Mouse (Mus musculus) limb, embryonic 14.5 days (tissue): ENCODE measurements at regions not wholly inside any gene's neighbourhood (a gene's known extent, or its start where the extent isn't known, plus 50 kb on each side); places are given as distances from the start of the nearest gene placed in this dataset.
A peak's percentile ranks its signal among the peaks of the same experiment; 100 is the strongest.

ENCODE experiments used
- ATAC-seq: fragments of 200-750 bp; cut with Nextera tagmentation; 2 replicates; pipeline ENCODE4 v1.8.0; 2017; ENCODE audit warnings: low read depth, moderate number of reproducible peaks, moderate TSS enrichment; ENCODE audit not compliant: low FRiP score
- DNase-seq: peaks from one replicate; pipeline ENCODE4 v3.0.0-alpha.2; 2015; ENCODE audit warnings: low spot score
- H3K27ac ChIP-seq: fragments of 300-500 bp; sonication (generic); replicated peaks from 2 replicates; pipeline ENCODE4 v1.5.1; 2014; ENCODE audit warnings: low read depth, mild to moderate bottlenecking, low read length, moderate library complexity, mixed read lengths
- H3K27me3 ChIP-seq: fragments of 300-500 bp; sonication (generic); 2 replicates; pipeline ENCODE4 v1.6.1; 2014; ENCODE audit warnings: low read length, mixed read lengths; ENCODE audit not compliant: control insufficient read depth, insufficient read depth
- H3K36me3 ChIP-seq: fragments of 300-500 bp; sonication (generic); 2 replicates; pipeline ENCODE4 v1.6.1; 2014; ENCODE audit warnings: mild to moderate bottlenecking, low read length, moderate library complexity, mixed read lengths; ENCODE audit not compliant: control insufficient read depth, insufficient read depth
- H3K4me1 ChIP-seq: fragments of 300-500 bp; sonication (generic); 2 replicates; pipeline ENCODE4 v1.6.1; 2014; ENCODE audit warnings: antibody characterized with exemption, low read length, mixed read lengths; ENCODE audit not compliant: control insufficient read depth, insufficient read depth
- H3K4me2 ChIP-seq: fragments of 300-500 bp; sonication (generic); replicated peaks from 2 replicates; pipeline ENCODE4 v1.6.1; 2014; ENCODE audit warnings: low read depth, mild to moderate bottlenecking, low read length, moderate library complexity; ENCODE audit not compliant: severe bottlenecking
- H3K4me3 ChIP-seq: fragments of 300-500 bp; sonication (generic); replicated peaks from 2 replicates; pipeline ENCODE4 v1.5.1; 2014; ENCODE audit warnings: low read length
- H3K9ac ChIP-seq: fragments of 300-500 bp; sonication (generic); 2 replicates; pipeline ENCODE4 v1.6.1; 2014; ENCODE audit warnings: mild to moderate bottlenecking, low read depth, low read length, moderate library complexity; ENCODE audit not compliant: severe bottlenecking
- H3K9me3 ChIP-seq: fragments of 300-500 bp; sonication (generic); 2 replicates; pipeline ENCODE4 v1.6.1; 2016; ENCODE audit warnings: low read length; ENCODE audit not compliant: control insufficient read depth
- POLR2A ChIP-seq: fragments of 200-500 bp; IDR thresholded peaks from 2 replicates; pipeline ENCODE4 v1.8.0; 2012; ENCODE audit warnings: inconsistent platforms, mild to moderate bottlenecking, moderate library complexity, borderline replicate concordance; ENCODE audit not compliant: insufficient read depth, insufficient read length; ENCODE audit errors: extremely low read depth
- WGBS: fragments of 180-500 bp; shearing (Covaris S2); extraction: QIAGEN DNeasy Blood & Tissue Kit; methylation state at CpG from one replicate; pipeline ENCODE4 v1.1.7; 2014; 5-methylcytosine and 5-hydroxymethylcytosine counted together

DNA sequence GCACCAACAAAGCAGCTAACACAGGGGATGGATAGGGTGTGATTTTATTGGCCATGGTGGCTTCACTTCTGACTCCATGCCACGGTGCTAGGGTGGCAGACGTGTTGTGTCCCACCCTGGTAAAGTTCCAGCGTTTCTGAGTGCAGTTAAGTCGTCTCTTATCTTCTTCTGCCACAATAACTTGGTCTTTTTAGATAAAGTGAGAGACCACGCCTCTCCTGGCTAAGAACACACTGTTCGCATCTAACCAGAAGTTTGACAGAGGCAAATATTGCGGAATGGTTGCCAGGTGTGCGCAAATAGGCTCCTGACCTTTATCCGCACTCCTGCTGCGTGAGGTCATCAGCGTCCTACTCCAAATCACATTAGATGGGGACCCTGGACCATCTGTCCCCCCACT, 66.2 kb upstream of the Jarid2 start:
- Histone ChIP-seq H3K27ac (no peak overlapping the region), H3K9ac (no peak overlapping the region), H3K4me3 (no peak overlapping the region), H3K4me2 (no peak overlapping the region), H3K9me3 (no peaks in the 10 kb centered on the region), H3K4me1 (peaks cover 1% of the 10 kb centered on the region; the same call in 1 of the 2 replicates), H3K27me3 (no peaks in the 10 kb centered on the region), H3K36me3 (no peaks in the 10 kb centered on the region)
- no peak for TF ChIP-seq POLR2A
- DNase-seq = no peak
- ATAC-seq = no peak
- WGBS = 70% methylated on average over 11 of the region's 11 CpGs

DNA sequence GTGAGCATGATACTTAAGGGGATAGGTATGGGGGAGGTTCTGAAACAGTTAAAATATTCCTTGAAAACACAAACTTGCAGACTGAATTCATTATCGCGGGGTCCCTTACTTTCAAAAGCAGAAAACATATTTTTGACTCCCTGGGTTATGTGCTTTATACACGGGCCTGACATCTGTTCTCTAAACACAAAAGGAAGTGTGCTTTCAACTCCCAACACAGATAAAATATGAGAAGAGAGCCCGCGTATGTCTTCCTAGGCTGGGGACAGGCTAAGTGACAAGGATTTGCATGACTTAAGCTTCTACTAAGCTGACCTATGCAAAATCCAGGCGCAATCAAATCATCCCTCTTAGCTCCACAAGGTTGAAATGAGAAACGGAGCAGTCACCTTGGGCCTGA, 65.5 kb upstream of the Jarid2 start:
- Histone ChIP-seq H3K4me2 (no peak overlapping the region), H3K9ac (no peak overlapping the region), H3K4me3 (no peak overlapping the region), H3K4me1 (no peaks in the 10 kb centered on the region), H3K27ac (no peak overlapping the region), H3K36me3 (no peaks in the 10 kb centered on the region), H3K27me3 (no peaks in the 10 kb centered on the region), H3K9me3 (no peaks in the 10 kb centered on the region)
- WGBS = 62% methylated on average over 7 of the region's 7 CpGs
- DNase-seq (no peak), ATAC-seq (no peak)
- no peak for TF ChIP-seq POLR2A

DNA sequence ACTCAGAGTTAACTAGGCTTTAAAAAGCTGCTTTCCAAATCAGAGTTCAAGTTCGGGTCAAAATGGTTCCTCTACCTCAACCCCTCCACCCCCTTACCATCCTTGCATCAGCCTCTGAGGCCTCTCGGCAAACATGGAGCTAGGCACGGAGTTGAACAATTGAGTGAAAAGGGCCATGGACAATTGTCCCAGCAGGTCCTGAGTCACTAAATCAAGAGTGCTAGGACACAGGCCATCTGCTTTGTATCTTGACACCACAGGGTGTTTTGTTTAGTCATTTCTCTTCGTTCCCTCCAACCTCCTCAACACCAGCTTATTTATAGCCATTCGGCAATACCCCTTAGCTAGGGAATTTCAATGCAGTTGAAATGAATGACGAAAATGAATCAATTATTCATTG, 59.5 kb upstream of the Jarid2 start:
- Histone ChIP-seq H3K4me3 (no peak overlapping the region), H3K4me2 (no peak overlapping the region), H3K9me3 (no peaks in the 10 kb centered on the region), H3K27ac (no peak overlapping the region), H3K9ac (no peak overlapping the region), H3K27me3 (no peaks in the 10 kb centered on the region), H3K36me3 (no peaks in the 10 kb centered on the region), H3K4me1 (peaks cover 9% of the 10 kb centered on the region)
- DNase-seq (no peak), ATAC-seq (no peak)
- TF ChIP-seq POLR2A = no peak
- 77% methylated on average over 6 of the region's 6 CpGs for WGBS

DNA sequence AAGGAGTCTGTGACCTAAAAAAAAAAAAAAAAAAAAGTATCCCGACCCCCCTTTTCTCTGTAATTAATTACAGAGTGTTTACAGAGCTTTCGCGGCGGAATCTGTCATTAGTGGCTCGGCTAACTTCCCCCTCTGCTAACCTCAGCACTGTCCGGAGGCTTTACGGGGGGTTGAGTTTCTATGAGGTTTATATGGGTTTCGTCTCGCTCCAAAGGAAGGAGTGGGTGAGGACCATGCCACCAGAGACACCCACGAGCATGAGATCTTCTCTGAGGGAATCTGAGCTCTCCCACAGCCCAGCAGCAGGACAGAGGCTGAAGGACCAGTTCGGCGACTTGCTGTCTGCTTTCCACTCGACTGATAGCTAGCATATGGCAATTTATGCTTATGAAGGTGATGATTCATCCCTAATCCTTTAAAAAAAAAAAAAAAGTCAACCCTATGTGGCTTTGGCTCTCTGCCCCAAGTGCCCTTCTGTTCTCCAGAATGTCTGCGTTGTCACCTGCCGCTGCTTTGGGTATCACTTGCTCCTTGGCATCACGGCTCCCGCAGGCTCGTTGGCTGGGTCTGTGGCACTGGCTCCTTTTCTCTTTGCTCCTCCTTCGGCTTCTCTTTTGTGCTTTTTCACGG, 55.8 kb upstream of the Jarid2 start:
- Histone ChIP-seq H3K4me2 (peak overlapping the region; percentile 34; the same call in 1 of the 2 replicates), H3K4me1 (peaks cover 9% of the 10 kb centered on the region), H3K9ac (no peak overlapping the region), H3K27me3 (no peaks in the 10 kb centered on the region), H3K36me3 (no peaks in the 10 kb centered on the region), H3K9me3 (no peaks in the 10 kb centered on the region), H3K27ac (no peak overlapping the region), H3K4me3 (peak overlapping the region; percentile 12; the same call in 1 of the 2 replicates)
- 11% methylated on average over 20 of the region's 20 CpGs for WGBS
- TF ChIP-seq POLR2A = no peak
- DNase-seq (peak; percentile 4), ATAC-seq (no peak)

DNA sequence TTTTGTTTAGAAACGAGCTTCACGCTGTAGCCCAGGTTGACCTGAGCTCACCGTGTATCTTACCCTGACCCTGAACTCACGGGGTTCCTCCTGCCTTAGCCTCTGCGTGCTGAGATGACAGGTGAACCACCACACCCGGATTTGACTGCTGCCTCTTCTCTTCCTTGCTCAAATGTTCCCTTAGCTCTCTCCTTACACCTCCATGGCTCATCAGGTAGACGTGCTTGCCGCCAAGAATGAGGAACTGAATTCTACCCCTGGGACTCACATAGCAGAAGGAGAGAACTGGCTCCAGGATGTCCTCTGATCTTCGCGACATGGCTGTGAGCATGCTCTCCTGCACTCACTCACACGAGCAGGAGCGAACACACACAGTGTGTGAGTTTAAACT, 55.3 kb upstream of the Jarid2 start:
- no peaks in the 10 kb centered on the region for H3K36me3 ChIP-seq
- H3K9me3 ChIP-seq = no peaks in the 10 kb centered on the region
- H3K9ac ChIP-seq = no peak overlapping the region
- no peak overlapping the region for H3K4me3 ChIP-seq
- no peak overlapping the region for H3K27ac ChIP-seq
- peaks cover 9% of the 10 kb centered on the region for H3K4me1 ChIP-seq
- WGBS = 16% methylated on average over 12 of the region's 12 CpGs
- no peaks in the 10 kb centered on the region for H3K27me3 ChIP-seq
- ATAC-seq = no peak
- peak overlapping the region; percentile 34; the same call in 1 of the 2 replicates for H3K4me2 ChIP-seq
- no peak for DNase-seq
- no peak for TF ChIP-seq POLR2A

DNA sequence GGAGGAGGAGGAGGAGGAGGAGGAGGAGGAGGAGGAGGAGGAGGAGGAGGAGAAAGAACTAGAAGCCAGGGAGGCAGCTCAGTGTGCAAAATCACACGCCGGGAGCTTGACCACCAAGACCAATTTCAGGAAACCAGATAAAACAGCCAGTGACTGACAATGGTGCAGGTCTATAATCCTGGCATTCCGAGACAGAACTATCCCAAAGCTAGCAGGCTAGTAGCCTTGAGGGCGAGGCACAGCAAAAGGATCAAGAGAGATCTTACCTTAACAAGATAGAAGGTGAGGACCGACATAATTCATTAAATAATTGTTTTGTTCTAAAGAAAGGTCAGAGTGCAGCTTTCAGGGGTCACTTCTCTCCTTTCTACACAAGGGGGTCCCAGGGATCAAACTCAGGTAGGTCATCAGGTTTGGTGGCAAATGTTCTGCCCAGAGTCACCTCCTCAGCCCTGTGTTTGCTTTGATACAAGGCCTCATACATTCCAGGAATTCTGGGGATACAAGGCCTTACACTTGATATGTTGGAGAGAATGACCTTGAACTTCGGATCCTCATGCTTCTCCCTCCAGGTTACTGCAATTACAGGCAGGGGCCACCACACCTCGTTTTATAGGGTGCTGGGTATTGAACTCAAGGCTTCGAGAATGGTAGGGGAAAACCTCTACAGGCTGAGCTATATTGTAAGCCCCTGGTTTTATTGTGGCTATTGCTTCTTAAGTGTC, 54.2 kb upstream of the Jarid2 start:
- H3K4me1 ChIP-seq = peaks cover 9% of the 10 kb centered on the region
- TF ChIP-seq POLR2A = no peak
- no peaks in the 10 kb centered on the region for H3K36me3 ChIP-seq
- H3K27ac ChIP-seq = no peak overlapping the region
- H3K4me2 ChIP-seq = no peak overlapping the region
- no peak for DNase-seq
- no peak overlapping the region for H3K4me3 ChIP-seq
- H3K9me3 ChIP-seq = no peaks in the 10 kb centered on the region
- H3K27me3 ChIP-seq = no peaks in the 10 kb centered on the region
- WGBS = 68% methylated on average over 8 of the region's 8 CpGs
- no peak overlapping the region for H3K9ac ChIP-seq
- ATAC-seq = no peak
